Mouse (Mus musculus) CD4-positive helper T cell, adult 2 months (primary cell): ENCODE measurements around the gene Grid1.

Source experiments
- DNase-seq: peaks from one replicate; pipeline ENCODE4 v3.0.0-alpha.2; 2012; ENCODE audit warnings: low read depth, missing footprints, low spot score

The Grid1 gene

DNA sequence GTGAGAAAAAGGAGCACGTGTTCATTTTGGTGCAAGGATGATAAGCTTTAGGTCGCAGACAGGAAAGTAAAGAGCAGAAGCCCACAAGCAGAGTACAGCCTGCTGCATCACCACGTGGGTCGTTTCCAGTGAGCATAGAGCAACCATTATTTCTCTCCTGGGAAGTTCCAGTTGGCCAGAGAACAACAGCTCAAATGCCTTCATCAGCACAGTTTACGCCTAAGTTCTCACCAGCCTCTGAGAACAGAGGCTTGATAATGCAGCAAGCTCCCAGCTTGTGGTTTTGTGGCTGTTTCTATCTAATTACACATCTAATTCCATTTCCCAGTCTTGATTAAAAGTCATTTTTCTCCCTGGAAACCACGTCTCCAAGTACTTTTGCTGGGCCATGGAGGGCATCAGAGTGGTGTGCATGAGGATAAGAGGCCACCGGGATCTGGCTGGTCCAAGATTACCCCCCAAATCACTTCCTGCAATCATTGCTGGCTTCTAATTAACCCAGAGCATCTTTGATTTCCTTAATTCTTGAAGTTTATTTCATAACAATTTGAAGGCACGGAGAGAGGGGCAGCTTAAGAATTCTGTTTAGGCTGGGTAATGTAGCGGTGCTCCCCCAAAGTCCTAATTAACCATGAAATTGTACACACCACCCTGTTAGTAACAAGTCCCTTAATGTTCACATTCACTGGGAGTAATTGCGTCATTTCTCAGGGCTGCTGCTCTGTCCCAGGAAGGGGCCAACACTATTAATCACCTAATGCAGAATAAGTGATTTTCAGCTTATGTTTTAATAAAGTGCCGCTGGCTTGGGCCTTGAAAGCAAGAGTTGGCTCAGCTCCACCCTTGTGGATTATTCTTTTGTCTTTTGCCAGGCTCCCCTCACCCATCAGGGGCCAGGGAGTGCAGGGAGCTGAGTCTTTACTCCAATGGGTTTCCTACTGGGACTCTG, 292.7 kb downstream of the Grid1 start:
- no peak for DNase-seq

DNA sequence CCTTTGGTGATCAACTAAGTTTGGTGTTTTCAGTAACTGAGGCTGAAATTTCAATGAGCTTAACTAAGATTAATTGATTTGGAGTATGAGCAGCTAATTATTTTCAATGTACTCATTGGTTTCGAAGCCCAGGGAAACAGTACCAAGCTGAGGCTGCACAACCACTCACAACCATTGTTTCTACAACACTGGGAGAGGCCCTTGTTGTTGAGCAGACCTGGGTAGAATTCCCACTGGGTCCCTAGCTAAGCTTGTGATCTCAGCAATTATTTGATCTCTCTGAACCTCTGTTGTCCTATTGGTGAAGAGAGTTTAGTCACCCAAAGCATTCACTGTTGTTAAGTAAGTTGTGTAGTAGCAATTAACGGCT, 293.4 kb downstream of the Grid1 start:
- DNase-seq: no peak

DNA sequence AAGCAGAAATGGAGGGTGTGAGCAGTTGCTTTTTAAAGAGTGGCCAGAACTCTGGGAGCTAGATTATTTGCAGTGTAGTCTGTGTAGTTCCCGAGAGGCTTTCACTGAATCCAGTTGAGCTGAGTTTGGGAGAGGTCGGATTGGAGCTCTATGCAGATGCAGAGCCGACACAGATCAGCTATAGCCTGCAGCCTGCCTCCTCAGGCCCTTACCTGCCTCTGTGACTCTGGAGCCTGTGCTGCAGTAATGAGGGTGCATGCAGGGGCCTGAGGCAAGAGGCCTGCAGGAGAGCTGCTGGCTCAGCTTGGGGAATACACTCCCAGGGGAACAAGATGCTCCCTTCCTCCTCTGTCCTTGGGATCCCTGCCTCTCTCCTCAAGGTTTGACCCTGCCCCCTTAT, 296.0 kb downstream of the Grid1 start:
- no peak for DNase-seq

DNA sequence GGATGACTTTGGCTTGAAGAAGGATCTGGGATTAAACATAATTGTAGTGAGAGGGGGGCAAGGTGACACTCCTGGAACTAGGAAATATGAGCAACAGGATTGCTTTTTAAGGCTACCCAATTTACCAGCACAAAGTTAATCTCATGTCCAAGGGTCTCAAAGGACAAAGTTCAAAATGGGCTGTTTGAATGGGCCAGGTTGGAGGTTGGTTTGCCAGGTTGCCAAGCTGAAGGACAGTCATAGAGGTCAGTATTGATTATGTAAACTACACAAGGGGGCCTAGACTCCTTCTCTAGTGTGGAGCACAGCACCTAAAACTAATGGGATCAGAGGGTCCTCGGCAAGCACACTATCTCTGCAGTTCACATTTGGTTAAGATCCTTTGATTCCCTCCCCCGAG, 300.2 kb downstream of the Grid1 start:
- DNase-seq: no peak

DNA sequence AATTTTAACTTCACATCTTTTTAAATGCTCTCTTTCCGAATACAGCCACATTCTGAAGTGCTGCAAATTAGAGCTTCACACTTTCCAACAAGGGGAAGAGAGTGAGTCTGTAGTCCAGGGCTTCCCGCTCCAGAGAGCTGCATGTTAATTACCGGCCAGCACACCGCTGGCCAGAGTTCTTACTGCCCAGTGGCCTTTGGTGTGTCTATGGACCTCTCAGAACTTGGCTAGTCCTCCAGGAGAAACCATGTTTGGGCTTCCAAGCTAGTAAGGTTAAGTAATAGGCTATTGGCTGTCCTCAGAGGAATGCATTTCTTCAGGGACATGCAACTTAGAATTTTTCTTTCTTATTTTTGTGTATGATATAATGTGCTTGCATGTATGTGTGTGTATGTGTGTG, 301.0 kb downstream of the Grid1 start:
- DNase-seq: no peak

DNA sequence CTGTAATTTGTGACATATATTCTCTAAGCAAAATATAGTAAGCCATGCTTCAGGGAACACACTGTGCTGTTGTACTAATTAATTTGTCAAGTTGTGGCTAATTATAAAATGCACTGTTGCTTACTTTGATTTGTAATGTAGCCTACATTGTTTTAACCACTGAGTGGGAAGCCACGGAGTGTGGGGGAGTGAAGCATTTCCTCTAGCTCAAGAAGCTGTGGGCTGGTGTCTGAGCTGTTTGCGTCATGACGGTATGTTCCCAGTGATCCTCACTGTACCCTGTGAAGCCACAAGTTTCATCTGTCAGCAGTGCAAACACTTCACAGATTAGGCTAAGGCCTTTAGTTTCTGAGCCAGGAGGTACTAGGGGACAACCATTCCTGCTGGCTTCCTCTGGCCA, 302.2 kb downstream of the Grid1 start:
- no peak for DNase-seq

DNA sequence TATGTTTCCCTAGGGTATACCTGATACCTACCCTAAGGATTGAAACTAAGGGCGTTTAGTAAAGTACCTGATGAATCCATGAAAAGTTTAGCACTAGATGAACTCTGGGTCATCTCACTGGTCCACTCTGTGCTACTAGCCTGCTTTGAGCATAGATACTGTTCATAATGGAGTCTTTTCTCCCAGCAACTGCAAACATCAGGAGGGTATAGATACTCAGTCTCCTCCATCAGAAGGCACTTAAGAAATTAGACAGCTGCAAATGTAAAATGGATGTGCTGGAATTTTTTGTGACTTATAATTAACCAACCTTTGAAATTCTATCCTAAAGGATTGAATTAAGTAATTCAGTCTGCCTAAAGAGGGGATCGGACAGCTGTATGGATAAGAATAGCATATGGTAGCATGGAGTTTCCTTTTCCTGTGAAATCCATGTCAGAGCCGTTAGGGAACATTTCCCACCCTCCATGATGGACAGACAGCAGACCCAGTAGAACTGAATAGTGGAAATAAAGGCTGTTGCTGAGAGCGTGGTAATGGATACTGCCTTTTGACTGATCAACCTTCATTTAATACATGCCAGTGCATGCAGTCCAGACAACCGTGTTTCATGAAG, 303.5 kb downstream of the Grid1 start:
- no peak for DNase-seq

DNA sequence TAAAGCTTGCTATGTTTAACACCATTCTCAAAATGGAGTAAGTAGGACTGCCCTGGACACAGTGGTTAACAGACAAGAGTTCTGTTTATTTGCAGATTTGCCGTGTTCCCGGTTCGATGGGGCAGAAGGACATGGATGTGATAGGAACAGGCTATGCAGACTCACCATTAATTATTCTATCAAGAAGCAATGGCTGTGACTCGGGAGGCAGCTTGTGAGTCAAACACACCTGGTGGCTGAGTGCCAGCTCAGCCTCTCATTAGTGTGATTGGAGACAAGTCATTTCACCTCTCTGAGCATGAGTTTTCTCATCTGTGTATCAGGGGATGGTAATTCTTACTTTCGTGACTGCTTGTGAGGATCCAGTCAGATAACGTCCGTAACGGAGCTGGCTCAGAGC, 307.7 kb downstream of the Grid1 start:
- no peak for DNase-seq

DNA sequence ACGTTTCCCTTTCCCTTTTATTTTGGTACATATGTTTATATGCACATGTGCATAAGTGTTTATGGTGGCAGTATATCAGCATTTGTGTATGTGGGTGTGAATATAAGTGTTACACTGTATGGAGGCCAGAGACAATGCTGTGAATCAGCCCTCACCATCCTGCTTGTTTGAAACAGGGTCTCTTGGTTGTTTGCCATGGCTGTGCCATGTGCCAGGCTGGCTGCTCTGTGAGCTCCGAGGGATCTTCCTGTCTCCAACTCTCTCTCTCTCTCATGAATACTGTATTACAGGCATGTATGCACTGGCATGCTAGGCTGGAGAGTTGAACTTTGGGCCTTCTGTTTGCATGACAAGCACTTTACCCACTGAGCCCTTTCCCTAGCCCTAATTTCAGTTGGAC, 315.1 kb downstream of the Grid1 start:
- no peak for DNase-seq

DNA sequence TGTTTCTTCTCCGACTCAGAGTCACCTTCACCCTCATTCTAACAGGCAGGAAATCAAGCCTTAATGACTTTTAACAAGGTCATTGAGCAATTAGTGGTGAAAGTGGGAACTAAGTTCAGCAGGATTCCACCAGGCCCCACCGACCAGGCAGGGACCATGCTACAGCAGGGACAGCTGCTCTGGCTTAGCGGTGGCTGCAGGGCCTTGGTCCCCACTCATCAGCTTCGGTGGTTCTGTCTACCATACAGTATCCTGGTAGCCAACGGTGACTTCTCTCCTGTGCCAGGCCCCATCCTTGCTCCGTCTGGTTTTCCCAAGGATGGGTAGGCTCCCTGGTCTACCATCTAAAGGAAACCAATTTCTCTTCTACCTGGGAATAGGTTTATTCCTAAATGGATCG, 318.2 kb downstream of the Grid1 start:
- DNase-seq: no peak

DNA sequence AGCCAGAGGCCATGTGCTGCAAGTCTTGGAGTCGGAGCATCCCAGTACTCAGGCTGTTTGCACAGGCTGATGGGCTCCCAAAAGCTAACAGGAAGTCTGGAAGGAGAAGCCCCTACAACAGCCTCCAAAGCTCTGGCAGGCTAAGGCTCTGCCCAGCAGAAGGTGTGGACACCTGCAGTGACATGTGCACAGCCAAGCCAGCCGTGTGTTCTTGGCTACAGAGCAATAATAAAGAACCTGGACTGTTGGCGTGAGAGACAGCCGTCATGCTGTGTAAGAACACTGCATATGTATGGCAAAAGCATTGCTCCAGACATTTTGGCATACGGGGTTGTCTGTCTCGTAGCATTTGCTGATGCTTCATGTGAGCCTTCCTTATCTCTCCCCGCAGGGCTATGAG, 319.9 kb downstream of the Grid1 start:
- DNase-seq: no peak

DNA sequence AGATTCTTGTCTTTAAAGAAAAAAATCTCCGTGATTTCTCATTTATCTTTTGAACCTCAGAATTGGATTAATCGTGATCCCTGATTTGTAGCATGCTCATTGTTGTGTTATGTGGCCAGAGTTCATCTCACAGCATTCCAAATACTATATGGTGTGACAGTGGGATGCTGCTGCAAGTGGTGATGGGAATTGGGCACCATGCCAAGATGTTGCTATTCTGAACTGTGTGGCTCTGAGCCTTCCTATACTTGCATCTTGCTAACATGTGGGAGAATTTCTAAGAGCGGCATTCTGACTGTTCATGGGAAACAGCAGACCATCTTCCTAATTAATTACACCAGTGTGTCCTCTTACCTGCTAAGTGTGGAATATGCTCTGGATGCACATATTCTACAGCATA, 332.5 kb downstream of the Grid1 start:
- no peak for DNase-seq

DNA sequence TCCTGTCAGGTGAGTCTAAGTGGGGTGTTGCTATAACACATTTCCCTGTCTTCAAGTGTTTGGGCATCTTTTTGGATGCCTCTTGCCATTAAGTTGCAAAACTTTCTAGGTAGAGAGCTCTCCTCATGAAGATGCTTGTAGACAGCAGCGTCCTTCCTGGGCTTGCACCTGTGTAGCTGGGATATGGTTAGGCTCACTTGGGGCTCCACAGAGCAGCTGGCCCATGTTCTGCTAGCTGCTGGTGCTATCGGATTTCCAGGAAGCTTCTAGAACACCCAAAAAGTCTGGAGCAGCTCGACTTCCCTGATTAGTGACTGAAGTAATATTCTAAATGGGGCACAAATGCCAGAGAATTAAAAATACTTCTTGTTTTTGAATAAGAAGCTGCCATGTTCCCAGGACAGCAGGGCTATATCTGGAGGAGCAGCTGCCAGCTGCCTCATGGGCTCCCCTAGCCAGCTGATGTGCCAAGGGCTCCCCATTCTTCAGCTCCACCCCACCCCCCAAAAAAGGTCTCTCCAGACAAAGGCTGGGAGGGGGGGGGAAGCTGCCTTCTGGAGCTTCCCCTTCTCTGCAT, 333.9 kb downstream of the Grid1 start:
- no peak for DNase-seq

DNA sequence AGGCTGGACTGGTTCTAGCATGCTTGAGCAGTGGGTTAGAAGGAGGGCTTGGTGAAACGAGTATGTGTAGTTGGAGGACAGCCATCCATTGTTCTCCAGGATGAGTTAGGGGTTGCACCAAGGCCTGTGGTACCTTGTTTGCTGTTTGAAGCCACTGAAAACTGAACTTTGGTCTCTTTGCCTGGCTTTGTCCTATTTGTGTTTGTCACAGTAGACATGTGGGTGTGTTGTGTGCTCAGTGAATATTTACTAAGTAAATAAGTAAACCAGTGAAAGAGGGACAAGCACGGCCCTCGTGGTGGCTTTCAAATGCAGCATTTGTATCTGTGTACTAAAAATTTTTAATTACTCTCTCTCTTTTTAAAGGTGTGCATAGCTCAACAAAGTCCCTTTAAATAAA, 334.5 kb downstream of the Grid1 start:
- DNase-seq: no peak

DNA sequence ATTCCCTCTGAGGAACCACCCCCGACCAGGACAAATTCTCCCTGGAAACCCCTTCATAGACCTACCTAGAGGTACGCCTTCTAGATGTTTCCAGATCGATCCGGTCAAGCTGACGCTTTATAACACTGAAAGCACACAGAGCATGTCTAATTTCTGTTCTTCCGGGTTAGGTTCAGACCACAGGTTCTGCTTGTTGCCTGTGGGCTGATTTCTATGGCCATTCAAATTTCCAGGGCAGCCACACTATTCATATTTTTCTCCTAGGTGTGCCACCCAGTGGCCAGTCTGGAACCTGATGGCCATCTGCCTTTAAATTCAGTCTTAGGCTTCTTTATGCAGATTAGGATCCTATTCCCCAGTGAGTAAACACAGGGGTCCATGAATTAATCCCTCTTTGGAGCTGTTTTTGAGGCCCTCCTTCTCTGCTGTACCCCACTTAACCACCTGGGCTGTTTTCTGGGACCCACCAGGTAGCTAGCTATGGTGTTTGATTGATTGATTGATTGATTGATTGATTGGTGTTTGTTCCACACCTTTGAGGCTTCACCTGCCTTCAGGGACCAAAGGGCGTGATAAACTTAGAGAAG, 337.3 kb downstream of the Grid1 start:
- DNase-seq: no peak

DNA sequence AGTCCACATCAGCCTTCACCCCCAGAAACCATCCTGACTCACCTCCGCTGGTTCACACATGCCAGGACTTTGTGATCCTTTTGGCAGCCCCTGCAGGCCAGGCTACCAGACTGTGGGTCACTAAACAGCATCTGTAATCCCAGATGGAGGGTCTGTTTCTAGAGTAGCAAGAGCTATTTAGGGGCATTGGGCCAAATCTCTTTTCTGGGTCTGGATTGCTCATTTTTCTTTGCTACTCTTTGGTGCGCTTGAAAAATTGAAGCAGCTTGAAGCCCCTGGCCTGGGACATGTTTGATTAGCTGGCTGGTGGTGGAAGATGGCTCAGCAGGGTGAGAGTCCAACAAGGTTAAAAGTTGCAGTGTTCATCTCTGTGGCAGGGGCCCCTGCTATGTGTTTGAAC, 339.4 kb downstream of the Grid1 start:
- no peak for DNase-seq

DNA sequence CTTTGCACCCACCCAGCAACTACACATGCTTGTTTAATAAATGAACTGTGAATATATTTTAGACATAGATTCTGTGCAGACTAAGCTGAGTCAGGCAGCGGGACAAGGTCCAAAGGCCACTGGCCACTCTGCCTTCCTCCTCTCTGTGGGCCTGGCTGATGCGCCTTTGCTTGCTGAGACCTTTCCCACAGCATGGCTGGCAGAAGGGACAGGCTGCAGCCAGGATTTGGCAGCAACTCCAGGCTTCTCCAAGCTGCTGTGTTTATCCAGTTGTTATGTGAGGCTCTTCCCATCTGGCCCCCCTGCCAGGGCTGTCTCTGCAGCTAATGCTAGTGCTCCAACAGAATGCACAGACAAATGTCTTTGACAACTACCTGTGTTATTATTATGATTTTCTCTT, 347.5 kb downstream of the Grid1 start:
- DNase-seq: no peak

DNA sequence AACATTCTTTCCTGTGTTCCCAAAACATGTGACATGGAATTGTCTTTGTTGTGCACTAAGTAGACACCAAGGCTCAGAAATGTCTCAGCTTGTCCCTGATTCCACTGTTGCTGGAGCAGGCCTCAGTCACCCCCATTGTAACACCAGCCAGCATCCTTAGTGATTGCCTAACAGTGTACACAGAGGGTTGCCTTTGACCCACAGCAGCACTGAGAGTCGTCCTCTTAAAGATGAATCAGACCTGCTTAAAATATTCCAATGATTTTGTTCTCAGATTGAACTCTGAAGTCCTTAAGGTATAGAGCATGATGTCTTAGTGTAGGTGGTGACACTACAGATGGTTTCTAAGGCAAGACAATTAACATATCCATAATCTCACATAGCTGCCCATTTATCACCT, 354.0 kb downstream of the Grid1 start:
- DNase-seq: no peak

DNA sequence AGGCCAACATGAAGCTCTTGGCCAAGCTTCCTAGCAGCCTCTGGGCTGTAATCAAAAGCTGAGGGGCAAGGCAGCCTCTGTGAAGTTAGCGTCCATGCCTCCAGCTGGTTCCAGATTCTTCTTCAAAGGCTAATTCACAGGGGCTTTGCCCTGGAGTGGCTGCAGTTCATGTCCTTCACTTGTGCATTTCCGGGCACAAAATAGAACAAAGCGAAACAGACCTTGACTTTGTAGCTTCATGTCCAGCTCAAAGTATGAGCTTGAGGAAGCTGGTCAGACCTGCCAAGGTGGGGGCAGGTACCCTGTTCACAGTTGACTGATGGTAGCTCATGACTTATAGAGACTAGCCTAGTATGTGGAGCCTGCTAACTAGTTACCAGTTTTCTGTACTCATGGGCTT, 356.1 kb downstream of the Grid1 start:
- DNase-seq: no peak

DNA sequence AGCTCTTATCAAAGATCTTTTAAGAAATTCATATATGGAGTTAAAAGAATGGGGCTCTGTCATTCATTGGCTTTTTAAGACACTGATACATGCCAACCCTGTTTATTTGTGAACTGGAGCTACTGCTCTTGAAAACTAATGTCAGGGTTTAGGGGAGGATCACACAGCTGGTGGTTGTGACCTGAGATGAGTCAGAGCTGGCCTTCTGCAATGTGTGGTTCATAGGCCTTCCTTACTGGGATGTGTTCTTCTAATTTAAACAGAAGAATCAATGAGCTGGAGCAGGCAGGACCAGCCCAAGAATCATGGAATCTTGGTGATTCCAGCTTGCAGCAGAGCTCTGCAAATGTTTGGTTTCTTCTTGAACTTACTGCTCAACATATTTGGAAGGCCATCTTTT, 359.2 kb downstream of the Grid1 start:
- DNase-seq: no peak

DNA sequence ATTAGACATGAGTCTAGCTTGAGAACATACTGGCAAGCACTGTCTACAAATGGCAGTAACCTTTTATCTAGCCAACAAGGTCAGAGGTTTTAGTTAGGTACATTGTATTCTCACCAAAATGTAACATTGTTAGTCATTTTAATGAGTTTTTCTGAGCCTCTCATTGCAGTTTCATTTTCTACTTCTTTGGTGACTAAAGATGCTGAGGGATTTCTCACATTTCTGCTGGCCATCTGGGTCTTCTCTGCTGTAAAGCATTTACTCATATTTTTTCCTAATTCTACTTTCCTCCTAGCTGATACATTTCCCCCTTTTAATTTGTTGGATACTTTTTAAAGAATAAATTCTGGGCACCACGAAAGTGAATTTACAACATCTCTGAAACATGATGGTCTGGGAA, 365.5 kb downstream of the Grid1 start:
- DNase-seq: no peak

DNA sequence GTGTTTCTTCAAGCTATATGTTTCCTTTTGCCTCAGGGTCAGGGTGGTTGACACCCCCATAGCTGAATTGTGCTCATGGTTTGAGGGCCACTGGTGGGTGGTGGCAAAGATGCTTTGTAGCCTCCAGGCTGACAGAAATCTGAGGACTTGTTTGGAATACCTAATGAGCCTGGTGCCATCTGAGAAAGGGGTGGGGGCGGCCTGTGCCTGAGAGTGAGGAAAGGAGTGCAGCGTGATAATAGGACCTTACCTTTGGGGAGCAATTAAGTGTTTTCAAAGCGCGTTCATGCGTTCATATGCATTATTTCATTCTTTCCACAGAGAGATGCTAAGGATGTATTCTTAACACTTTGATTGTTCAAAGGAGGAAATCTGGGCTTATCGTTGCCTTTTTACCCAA, 372.3 kb downstream of the Grid1 start:
- no peak for DNase-seq

DNA sequence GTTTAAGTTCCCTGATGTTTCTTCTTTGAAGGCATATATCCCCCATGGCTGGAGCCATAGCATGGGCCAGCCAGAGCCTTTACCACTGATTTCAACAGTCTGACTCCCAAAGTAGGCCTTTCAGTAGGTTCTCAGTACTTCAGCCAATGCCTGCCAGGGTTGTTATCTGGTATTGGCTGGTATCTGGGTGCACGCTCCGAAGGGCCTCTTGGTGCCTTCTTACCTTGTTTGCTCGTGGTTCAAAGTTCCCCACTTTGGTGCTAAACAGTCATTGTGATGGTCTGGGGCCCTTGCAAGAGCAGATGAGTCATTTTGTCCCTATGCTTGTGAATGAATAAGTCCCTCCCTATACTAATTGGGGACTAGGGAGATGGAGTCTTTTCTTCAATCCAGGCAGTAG, 377.5 kb downstream of the Grid1 start:
- no peak for DNase-seq
